Mouse (Mus musculus) stomach, postnatal 0 days (tissue): ENCODE measurements at regions not wholly inside any gene's neighbourhood (a gene's known extent, or its start where the extent isn't known, plus 50 kb on each side); places are given as distances from the start of the nearest gene placed in this dataset.

Source experiments
- ATAC-seq: fragments of 200-750 bp; cut with Nextera tagmentation; 2 replicates; pipeline ENCODE4 v1.8.0; 2017; ENCODE audit not compliant: low FRiP score, low TSS enrichment
- DNase-seq: peaks from one replicate; pipeline ENCODE4 v3.0.0-alpha.2; 2016; ENCODE audit warnings: low spot score
- H3K27ac ChIP-seq: fragments of 300-500 bp; sonication (generic); replicated peaks from 2 replicates; pipeline ENCODE4 v1.5.1; 2014; ENCODE audit warnings: mild to moderate bottlenecking, control low read depth
- H3K27me3 ChIP-seq: fragments of 300-500 bp; sonication (generic); 2 replicates; pipeline ENCODE4 v1.6.1; 2014; ENCODE audit warnings: low read length; ENCODE audit not compliant: control insufficient read depth, insufficient read depth
- H3K36me3 ChIP-seq: fragments of 300-500 bp; sonication (generic); 2 replicates; pipeline ENCODE4 v1.6.1; 2014; ENCODE audit warnings: low read length, mixed read lengths; ENCODE audit not compliant: control insufficient read depth, insufficient read depth
- H3K4me1 ChIP-seq: fragments of 300-500 bp; sonication (generic); replicated peaks from 2 replicates; pipeline ENCODE4 v1.6.1; 2014; ENCODE audit warnings: antibody characterized with exemption; ENCODE audit not compliant: control insufficient read depth, insufficient read depth
- H3K4me2 ChIP-seq: fragments of 300-500 bp; sonication (generic); replicated peaks from 2 replicates; pipeline ENCODE4 v1.6.1; 2014; ENCODE audit warnings: low read depth, mild to moderate bottlenecking, control low read depth, moderate library complexity
- H3K4me3 ChIP-seq: fragments of 300-500 bp; sonication (generic); 2 replicates; pipeline ENCODE4 v1.5.1; 2014; ENCODE audit warnings: low read depth, low read length, control low read depth
- H3K9ac ChIP-seq: fragments of 300-500 bp; sonication (generic); 2 replicates; pipeline ENCODE4 v1.6.1; 2014; ENCODE audit warnings: mild to moderate bottlenecking, low read length, control low read depth, mixed read lengths
- H3K9me3 ChIP-seq: fragments of 300-500 bp; sonication (generic); 2 replicates; pipeline ENCODE4 v1.6.1; 2016; ENCODE audit warnings: low read length; ENCODE audit not compliant: control insufficient read depth
- CTCF ChIP-seq: IDR thresholded peaks from 2 replicates; pipeline ENCODE4 v1.5.1; 2016; ENCODE audit warnings: antibody characterized with exemption, low read depth, mild to moderate bottlenecking, moderate library complexity
- EP300 ChIP-seq: optimal IDR thresholded peaks from 2 replicates; pipeline ENCODE3; 2016; ENCODE audit warnings: antibody characterized with exemption
- WGBS: fragments of 180-500 bp; shearing (Covaris S2); extraction: QIAGEN DNeasy Blood & Tissue Kit; methylation state at CpG from one replicate; pipeline ENCODE4 v1.1.7; 2014; 5-methylcytosine and 5-hydroxymethylcytosine counted together

- H3K9ac ChIP-seq, result no peak overlapping the region
- H3K27ac ChIP-seq, result no peak overlapping the region
- H3K36me3 ChIP-seq, result no peaks in the 10 kb centered on the region
- H3K4me2 ChIP-seq, result no peak overlapping the region
- no peak for ATAC-seq
- H3K4me1 ChIP-seq, result no peaks in the 10 kb centered on the region
- H3K27me3 ChIP-seq, result no peaks in the 10 kb centered on the region
- TF ChIP-seq EP300, result no peak
- TF ChIP-seq CTCF, result no peak
- no peaks in the 10 kb centered on the region for H3K9me3 ChIP-seq
- WGBS, result 92% methylated on average over 9 of the region's 9 CpGs
- no peak for DNase-seq
- no peak overlapping the region for H3K4me3 ChIP-seq
Measured at GRCm38 (mm10) chr10:91284259-91284658, 103.1 kb upstream of the Tmpo start.

DNA sequence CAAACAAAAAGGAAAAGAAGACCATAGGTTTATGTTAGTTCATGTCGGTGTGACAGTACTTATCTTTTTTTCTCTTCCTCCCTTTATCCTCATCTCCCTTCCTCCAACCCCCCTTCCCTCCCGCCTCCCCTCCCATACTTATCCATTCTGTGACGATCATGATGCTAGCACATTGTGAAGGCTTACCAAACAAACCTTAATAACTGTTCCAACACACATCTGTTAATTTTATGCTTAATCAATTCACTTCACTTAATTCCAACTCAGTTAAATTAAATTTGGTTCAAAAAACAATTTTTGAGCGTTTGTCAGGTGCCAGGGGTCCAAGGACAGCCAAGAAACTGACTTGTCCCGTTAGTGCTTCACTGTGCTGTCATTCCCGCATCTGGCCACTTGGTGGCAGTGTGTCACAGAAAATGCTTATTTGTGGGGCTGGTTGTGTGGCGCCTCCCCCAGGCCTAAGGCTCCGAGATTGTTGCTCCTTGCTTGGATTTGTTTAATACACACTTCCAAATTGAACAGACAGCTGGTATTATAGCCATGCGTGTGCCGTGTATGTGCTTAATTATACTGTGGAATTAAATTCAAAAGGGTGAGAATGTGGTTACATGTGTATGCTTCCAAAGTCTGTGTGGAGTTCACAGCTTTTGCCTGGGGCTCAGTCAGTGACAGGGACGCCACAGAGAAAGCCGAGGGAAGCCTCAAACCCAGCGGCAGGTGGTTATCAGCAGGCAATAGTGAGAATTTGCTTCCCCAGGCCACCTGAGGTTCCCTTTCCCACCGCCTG, 90.0 kb upstream of the Tmpo start:
- Histone ChIP-seq H3K9ac (no peak overlapping the region), H3K36me3 (no peaks in the 10 kb centered on the region), H3K4me3 (no peak overlapping the region), H3K4me2 (peak overlapping the region; percentile 36), H3K27me3 (no peaks in the 10 kb centered on the region), H3K27ac (no peak overlapping the region), H3K4me1 (no peaks in the 10 kb centered on the region), H3K9me3 (no peaks in the 10 kb centered on the region)
- ATAC-seq (peak; percentile 61; the same call in 1 of the 2 replicates), DNase-seq (peak; percentile 85)
- 18% methylated on average over 14 of the region's 14 CpGs for WGBS
- TF ChIP-seq CTCF (peak; percentile 98), EP300 (no peak)

GRCm38 (mm10) chr10:91270268-91270954, 89.3 kb upstream of the Tmpo start:
- peak overlapping the region; percentile 14; the same call in 1 of the 2 replicates for H3K4me3 ChIP-seq
- no peak overlapping the region for H3K27ac ChIP-seq
- no peaks in the 10 kb centered on the region for H3K36me3 ChIP-seq
- no peaks in the 10 kb centered on the region for H3K9me3 ChIP-seq
- 12% methylated on average over 13 of the region's 14 CpGs for WGBS
- H3K9ac ChIP-seq, result no peak overlapping the region
- H3K4me2 ChIP-seq, result peak overlapping the region; percentile 36
- no peaks in the 10 kb centered on the region for H3K4me1 ChIP-seq
- no peak for TF ChIP-seq EP300
- TF ChIP-seq CTCF, result peak; percentile 81
- H3K27me3 ChIP-seq, result no peaks in the 10 kb centered on the region
- peak; percentile 88 for ATAC-seq
- peak; percentile 83 for DNase-seq

- H3K36me3 ChIP-seq, result no peaks in the 10 kb centered on the region
- DNase-seq (no peak), ATAC-seq (no peak)
- H3K27ac ChIP-seq, result no peak overlapping the region
- no peak for TF ChIP-seq EP300
- TF ChIP-seq CTCF, result no peak
- no peak overlapping the region for H3K4me2 ChIP-seq
- no peaks in the 10 kb centered on the region for H3K4me1 ChIP-seq
- WGBS, result 79% methylated on average over 6 of the region's 6 CpGs
- H3K9me3 ChIP-seq, result no peaks in the 10 kb centered on the region
- no peak overlapping the region for H3K9ac ChIP-seq
- H3K4me3 ChIP-seq, result no peak overlapping the region
- no peaks in the 10 kb centered on the region for H3K27me3 ChIP-seq
Measured at GRCm38 (mm10) chr10:91267886-91268285, 86.8 kb upstream of the Tmpo start.

- no peak for DNase-seq
- WGBS, result 84% methylated on average over 10 of the region's 10 CpGs
- ATAC-seq, result no peak
- Histone ChIP-seq H3K4me3 (no peak overlapping the region), H3K27ac (no peak overlapping the region), H3K9me3 (no peaks in the 10 kb centered on the region), H3K36me3 (no peaks in the 10 kb centered on the region), H3K27me3 (no peaks in the 10 kb centered on the region), H3K4me2 (no peak overlapping the region), H3K9ac (no peak overlapping the region), H3K4me1 (no peaks in the 10 kb centered on the region)
- TF ChIP-seq EP300, result no peak
- no peak for TF ChIP-seq CTCF
Measured at GRCm38 (mm10) chr10:91260416-91260815, 79.3 kb upstream of the Tmpo start.
